Mouse (Mus musculus) erythroblast, adult 5-6 weeks (primary cell): ENCODE results near the gene Sdhaf2. TPM values are rescaled to one million over a fixed set of nuclear protein-coding genes. Genes with fewer than 3 reads are reported as not detected.
A peak's percentile ranks its signal among the peaks of the same experiment; 100 is the strongest.
"Not testable (repeated sequence)": the region's sequence is repeated elsewhere in the genome, so short reads cannot be mapped to it uniquely, and the experiment has no call there.

Experiments used
- ATAC-seq: replicated peaks from 2 replicates; pipeline ENCODE4 v1.8.0; 2016; ENCODE audit warnings: moderate number of reproducible peaks, mild to moderate bottlenecking, moderate TSS enrichment, inconsistent platforms; ENCODE audit not compliant: poor library complexity, low FRiP score, severe bottlenecking
- total RNA-seq, 2 experiments: library from RNA; stranded (forward) in 1 of 2; stranded (reverse) in 1 of 2; fragments of 150-400 nt in 1 of 2; fragments of 200-764, 138-1000 nt in 1 of 2; gene quantifications; 2 replicates each; pipeline versions ENCODE4 v1.2.3 to v1.2.4; 2015 to 2017; ENCODE audit warnings: low replicate concordance in 2 of 2

The Sdhaf2 gene
- 21.5 and 35.4 TPM in 2 replicates for total RNA-seq (2015; ENCODE audit: low replicate concordance)
- total RNA-seq (2017; ENCODE audit: low replicate concordance), result 20.1 and 34.9 TPM in 2 replicates

GRCm38 (mm10) chr19:10525910-10526309 lies at the start of gene Sdhaf2:
Gene Sdhaf2, minus strand, starts transcription at chr19:10526142.
- ATAC-seq, result peak; percentile 48

- ATAC-seq, result no peak
Measured at GRCm38 (mm10) chr19:10569627-10570026, 43.7 kb upstream of the Sdhaf2 start.

GRCm38 (mm10) chr19:10565217-10565616 lies 39.3 kb upstream of the Sdhaf2 start:
- ATAC-seq, result no peak

GRCm38 (mm10) chr19:10564278-10564677 lies 38.3 kb upstream of the Sdhaf2 start:
- ATAC-seq, result no peak

- ATAC-seq, result no peak
Measured at GRCm38 (mm10) chr19:10562351-10562750, 36.4 kb upstream of the Sdhaf2 start.

- ATAC-seq, result no peak
Measured at GRCm38 (mm10) chr19:10561558-10562314, 35.8 kb upstream of the Sdhaf2 start.

- ATAC-seq, result no peak
Measured at GRCm38 (mm10) chr19:10560108-10560507, 34.2 kb upstream of the Sdhaf2 start.

- ATAC-seq, result not testable (repeated sequence)
Measured at GRCm38 (mm10) chr19:10557837-10558375, 32.0 kb upstream of the Sdhaf2 start.

GRCm38 (mm10) chr19:10557430-10557829 lies 31.5 kb upstream of the Sdhaf2 start:
- no peak for ATAC-seq

GRCm38 (mm10) chr19:10557001-10557400 lies 31.1 kb upstream of the Sdhaf2 start:
- ATAC-seq, result no peak

GRCm38 (mm10) chr19:10555624-10556510 lies 29.9 kb upstream of the Sdhaf2 start, which contains the start of gene Tmem216:
Gene Tmem216, minus strand, starts transcription at chr19:10556238.
- ATAC-seq, result peak; percentile 99

- ATAC-seq, result peak; percentile 67; the same call in 1 of the 2 replicates
Measured at GRCm38 (mm10) chr19:10539454-10539853, 13.5 kb upstream of the Sdhaf2 start.

GRCm38 (mm10) chr19:10530082-10530481 lies 4.1 kb upstream of the Sdhaf2 start:
- ATAC-seq, result no peak

- peak; percentile 89 for ATAC-seq
Measured at GRCm38 (mm10) chr19:10525106-10525901, 638 bp downstream of the Sdhaf2 start, which contains the start of gene Cpsf7. Gene Cpsf7, plus strand, starts transcription at chr19:10525266.

- ATAC-seq, result peak; percentile 45
Measured at GRCm38 (mm10) chr19:10524784-10525105, 1.2 kb downstream of the Sdhaf2 start.

- ATAC-seq, result no peak
Measured at GRCm38 (mm10) chr19:10523483-10524080, 2.4 kb downstream of the Sdhaf2 start.

GRCm38 (mm10) chr19:10521926-10522325 lies 4.0 kb downstream of the Sdhaf2 start:
- ATAC-seq, result no peak

- ATAC-seq, result no peak
Measured at GRCm38 (mm10) chr19:10520355-10520754, 5.6 kb downstream of the Sdhaf2 start.

- ATAC-seq, result no peak
Measured at GRCm38 (mm10) chr19:10510759-10511330, 15.1 kb downstream of the Sdhaf2 start.
